Mouse (Mus musculus) cortical plate, adult 2 months (tissue): ENCODE data around the gene Zfp948. TPM values are rescaled to one million over a fixed set of nuclear protein-coding genes. Genes with fewer than 3 reads are reported as not detected.
A peak's percentile ranks its signal among the peaks of the same experiment; 100 is the strongest.

Source experiments
- H3K27ac ChIP-seq: fragments of 200-500 bp; 2 replicates; pipeline ENCODE4 v1.5.1; 2012; ENCODE audit warnings: low read length, control low read depth, inconsistent platforms; ENCODE audit not compliant: insufficient read depth
- H3K4me1 ChIP-seq: fragments of 200-500 bp; 2 replicates; pipeline ENCODE4 v1.6.1; 2011; ENCODE audit warnings: low read length; ENCODE audit not compliant: control insufficient read depth, insufficient read depth
- H3K4me3 ChIP-seq: fragments of 200-500 bp; 2 replicates; pipeline ENCODE4 v1.5.1; 2011; ENCODE audit warnings: mild to moderate bottlenecking, low read length, control low read depth; ENCODE audit not compliant: insufficient read depth
- CTCF ChIP-seq: fragments of 200-500 bp; IDR thresholded peaks from 2 replicates; pipeline ENCODE4 v1.5.1; 2011; ENCODE audit warnings: mild to moderate bottlenecking, control low read depth, low read length; ENCODE audit not compliant: insufficient read depth; ENCODE audit errors: extremely low read depth
- POLR2A ChIP-seq: fragments of 200-500 bp; IDR thresholded peaks from 2 replicates; pipeline ENCODE4 v1.6.1; 2011; ENCODE audit warnings: mild to moderate bottlenecking, low read length, control low read depth; ENCODE audit not compliant: insufficient read depth; ENCODE audit errors: extremely low read depth
- polyA plus RNA-seq: library from polyadenylated mRNA; depleted of rRNA; stranded (reverse); fragments of >200 nt; gene quantifications from 2 replicates; pipeline ENCODE4 v1.2.3, GENCODE M21; 2012; rRNA removed

Zfp948 gene
- polyA plus RNA-seq = 9.8 and 11.2 TPM in 2 replicates

DNA sequence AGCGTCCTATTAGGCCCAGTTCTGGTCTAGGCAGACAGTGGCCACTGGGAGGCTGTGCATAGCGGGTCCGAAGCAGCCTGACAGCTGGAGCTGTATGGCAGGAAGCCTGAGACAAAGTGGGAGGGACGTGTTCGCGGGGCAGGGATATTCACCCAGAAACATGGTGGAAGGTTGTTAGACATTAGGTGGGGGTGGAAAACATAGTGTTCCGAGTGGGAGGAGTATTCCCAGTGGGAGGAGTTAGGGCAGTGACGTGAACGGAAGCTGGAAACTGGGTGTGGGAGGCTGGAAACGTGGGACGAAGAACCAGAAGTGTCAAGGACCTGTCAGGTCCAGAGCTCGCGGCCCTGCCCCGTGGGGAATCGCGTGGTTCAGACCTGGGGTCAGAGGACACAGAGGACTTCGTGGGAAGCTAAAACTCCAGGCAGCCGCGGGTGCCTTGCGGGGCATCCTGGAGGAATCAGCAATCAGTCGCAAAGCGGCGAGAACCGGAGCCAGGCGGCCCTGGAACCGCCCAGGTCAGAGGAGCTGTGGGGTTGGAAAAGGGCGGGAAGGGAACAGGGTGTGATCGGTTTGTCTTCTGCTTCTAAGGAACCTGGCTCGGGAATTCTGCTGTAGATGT is at the start of gene Zfp948:
Zfp948 (plus strand) TSS at position 281 of the 622 bp plus-strand sequence.
- Histone ChIP-seq H3K4me1 (peaks cover 3% of the 10 kb centered on the region), H3K27ac (peak within 1 kb of the TSS; percentile 87), H3K4me3 (peak within 1 kb of the TSS; percentile 68)
- TF ChIP-seq CTCF (no peak), POLR2A (peak; percentile 47; the same call in 1 of the 2 replicates)

DNA sequence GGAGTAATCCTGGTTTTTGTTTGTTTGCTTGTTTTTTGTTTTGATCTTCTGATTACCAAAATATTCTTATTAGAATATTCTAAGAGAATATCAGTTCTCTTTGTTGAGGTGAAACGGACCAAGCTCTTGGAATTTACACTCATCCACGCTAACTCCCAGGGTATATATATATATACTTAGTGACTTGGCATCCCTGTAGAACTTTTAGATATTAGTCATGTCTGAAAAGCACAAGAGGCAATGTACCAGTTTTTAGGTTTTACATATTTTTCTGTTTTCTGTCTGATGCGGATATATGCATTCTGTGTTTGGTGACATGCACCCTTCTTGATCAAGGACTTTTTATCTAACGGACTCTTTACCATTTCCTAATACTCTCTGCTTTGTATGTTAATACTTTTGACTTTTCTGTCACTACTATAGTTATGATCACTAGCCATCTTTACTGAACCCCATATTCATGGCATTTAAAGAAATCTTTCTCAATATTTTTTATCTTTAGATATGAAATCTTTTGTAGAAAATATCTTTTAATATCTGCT is 49.6 kb upstream of the Zfp948 start:
- H3K4me1 ChIP-seq = peaks cover 4% of the 10 kb centered on the region; the same call in 1 of the 2 replicates
- H3K4me3 ChIP-seq = peak overlapping the region; percentile 57
- peak overlapping the region; percentile 90; the same call in 1 of the 2 replicates for H3K27ac ChIP-seq
- TF ChIP-seq CTCF (no peak), POLR2A (no peak)

DNA sequence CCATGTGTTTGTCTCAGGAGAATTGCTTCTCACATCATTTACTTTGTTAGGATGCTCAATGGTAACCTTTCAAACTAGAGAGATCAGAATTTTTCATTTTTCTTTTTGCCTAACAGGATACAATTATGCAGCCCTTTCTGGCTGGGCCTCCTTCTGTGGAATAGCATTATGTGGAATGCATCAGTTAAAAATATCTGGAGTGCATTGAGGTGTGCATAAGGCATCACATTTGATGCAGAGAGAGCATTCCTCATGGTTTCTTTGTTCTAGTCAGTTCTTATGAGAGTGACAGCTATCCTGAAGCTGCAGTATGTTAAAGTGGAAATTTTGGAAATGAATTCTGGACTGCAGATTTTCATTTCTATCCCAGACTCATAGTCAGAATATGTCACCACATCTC is 40.5 kb upstream of the Zfp948 start:
- Histone ChIP-seq H3K4me3 (no peak overlapping the region), H3K27ac (no peak overlapping the region), H3K4me1 (no peaks in the 10 kb centered on the region)
- TF ChIP-seq POLR2A (no peak), CTCF (no peak)

DNA sequence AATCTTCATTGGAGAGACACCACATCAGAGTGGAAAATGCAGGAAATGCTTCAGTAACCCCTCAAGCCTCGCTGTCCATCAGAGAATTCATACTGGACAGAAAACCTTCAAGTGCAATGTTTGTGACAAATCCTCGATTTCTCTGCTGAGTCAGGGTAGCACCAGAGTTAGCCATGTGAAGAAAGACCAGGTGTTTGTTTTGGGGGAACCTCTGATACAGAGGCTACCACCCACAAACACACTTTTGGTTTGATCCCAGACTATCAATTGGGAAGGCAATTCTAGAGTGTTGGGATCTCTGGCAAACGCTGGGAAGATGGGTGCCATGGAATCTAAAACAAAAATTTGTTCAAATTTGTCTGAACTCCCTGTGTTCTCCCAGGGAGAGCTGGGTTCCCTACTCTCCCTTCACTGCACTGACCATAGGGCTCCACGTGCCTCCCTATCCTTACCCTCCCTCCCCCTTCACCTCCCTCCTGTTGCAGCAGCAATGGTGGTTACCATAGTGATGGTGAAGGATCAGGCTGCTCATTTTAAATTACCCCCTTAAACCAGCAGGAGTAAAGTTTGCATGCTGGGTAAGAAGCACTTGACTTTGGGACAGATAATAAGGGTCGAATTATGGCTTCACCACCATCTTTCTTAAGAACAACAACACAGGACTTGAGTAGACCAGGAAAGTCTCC is 36.0 kb upstream of the Zfp948 start:
- Histone ChIP-seq H3K4me3 (no peak overlapping the region; the same call in 1 of the 2 replicates), H3K4me1 (peaks cover 2% of the 10 kb centered on the region; the same call in 1 of the 2 replicates), H3K27ac (no peak overlapping the region)
- TF ChIP-seq POLR2A = no peak
- TF ChIP-seq CTCF = no peak

DNA sequence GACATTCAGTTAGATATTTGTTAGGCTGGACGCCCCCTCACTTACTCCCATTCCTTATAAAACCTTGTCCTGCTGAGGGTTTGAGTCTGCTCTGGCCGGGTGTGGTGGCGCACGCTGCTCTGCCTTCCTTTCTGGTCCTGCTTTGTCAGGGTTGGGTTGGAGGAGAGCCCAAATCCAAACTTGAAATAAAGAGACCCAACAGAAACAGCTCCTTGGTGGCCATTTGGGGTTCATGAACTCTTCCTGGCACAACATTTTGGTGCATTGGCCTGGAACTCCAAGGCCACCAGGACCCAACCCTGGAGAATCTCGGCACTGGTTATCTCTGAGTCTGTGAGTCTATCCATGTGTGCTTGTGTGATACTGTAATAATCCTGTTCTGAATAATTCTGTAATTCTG is 35.2 kb upstream of the Zfp948 start:
- Histone ChIP-seq H3K27ac (peak overlapping the region; percentile 66), H3K4me3 (peak overlapping the region; percentile 45), H3K4me1 (peaks cover 2% of the 10 kb centered on the region; the same call in 1 of the 2 replicates)
- no peak for TF ChIP-seq CTCF
- no peak for TF ChIP-seq POLR2A

DNA sequence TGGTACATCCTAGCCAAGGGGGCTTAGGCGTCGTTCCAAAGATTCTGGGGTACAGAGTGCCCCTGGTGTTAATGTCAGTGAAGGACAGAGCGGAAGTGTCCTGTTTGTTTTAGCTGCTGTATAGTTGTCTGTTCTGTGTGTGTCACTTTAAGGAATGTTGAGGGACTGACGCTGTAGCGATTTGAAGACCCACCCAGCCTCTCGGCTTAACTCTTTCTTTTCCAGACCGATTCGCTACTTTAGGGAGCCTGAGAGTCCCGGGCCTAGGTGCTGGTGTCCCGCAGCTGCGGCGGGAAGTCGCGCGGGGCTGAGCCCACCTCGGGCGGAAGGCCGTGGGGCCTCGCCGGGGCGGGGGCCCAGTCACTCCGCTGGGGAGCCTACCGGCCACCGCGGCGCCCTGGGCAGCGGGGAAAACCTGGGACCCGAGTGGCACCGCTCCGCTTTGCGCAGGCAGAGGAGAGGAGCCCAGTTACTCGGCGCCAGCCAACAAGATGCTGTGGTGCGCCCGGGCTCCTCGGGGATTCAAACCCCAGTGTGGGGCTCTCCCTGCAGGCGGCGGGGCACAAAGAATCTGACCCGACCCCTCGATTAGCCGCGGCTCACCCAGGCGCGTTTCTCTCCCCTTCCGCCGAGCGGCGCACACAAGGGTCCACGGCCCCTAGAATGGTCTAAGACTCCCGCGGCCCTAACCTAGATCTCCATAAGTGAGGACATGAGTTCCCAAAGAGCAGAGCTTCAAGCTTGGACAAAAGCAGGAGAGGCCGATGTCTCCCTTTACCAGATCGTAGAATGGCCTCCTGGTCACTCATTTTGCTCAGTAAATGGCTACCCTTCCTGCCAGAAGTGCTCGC is 34.5 kb upstream of the Zfp948 start:
- peak overlapping the region; percentile 45 for H3K4me3 ChIP-seq
- peaks cover 2% of the 10 kb centered on the region; the same call in 1 of the 2 replicates for H3K4me1 ChIP-seq
- peak overlapping the region; percentile 66 for H3K27ac ChIP-seq
- no peak for TF ChIP-seq CTCF
- TF ChIP-seq POLR2A = peak; percentile 63

DNA sequence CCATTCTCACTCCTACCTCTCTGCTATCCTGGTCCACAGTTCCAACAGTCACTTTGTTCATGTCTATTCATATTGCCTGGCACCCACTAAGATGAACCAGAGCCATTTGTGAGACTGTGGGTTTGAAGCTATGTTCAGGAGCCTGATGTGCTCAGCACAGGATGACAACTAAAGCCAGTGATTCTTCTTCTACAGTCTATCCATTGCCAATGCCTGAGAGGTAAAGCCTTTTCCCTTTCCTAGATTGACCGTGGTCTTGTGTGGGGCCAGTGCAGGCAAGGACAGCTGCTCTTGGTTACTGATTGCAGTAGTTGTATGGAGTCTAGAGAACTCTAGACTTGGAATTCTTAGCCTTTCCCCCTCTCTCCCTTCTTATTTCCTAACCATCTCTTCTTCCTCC is 32.8 kb upstream of the Zfp948 start:
- TF ChIP-seq CTCF (no peak), POLR2A (no peak)
- Histone ChIP-seq H3K27ac (no peak overlapping the region), H3K4me1 (peaks cover 2% of the 10 kb centered on the region; the same call in 1 of the 2 replicates), H3K4me3 (no peak overlapping the region)

DNA sequence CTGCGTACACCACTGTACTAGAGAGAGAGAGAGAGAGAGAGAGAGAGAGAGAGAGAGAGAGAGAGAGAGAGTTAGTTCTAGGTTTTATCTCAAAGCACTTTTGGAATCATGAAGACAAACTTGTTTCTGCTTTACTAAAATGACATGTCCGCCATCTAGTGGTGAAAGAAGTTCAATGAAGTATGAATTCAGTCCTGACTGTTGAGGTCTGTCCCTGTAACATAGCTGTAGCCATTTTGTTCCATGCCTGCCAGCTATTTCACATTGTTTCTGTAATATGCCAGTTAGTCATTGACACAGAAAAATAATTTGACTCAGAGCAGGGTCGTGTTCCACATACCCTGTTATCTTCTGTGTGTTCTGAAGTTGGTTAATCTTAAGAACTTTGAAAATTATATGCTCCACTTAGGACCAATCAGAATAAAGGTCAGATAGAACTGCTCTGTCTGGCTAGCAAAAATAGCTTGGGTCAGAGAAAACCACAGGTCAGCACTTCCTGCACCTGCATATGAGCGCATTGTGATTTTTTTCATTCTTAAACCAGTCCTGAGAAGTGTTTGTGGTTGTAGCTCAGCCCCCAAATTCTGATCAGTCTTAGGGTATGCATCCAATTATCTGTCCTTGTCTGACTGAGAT is 32.2 kb upstream of the Zfp948 start:
- TF ChIP-seq CTCF (peak; percentile 13; the same call in 1 of the 2 replicates), POLR2A (no peak)
- Histone ChIP-seq H3K4me3 (no peak overlapping the region), H3K27ac (peak overlapping the region; percentile 38), H3K4me1 (peaks cover 2% of the 10 kb centered on the region; the same call in 1 of the 2 replicates)
